Mouse (Mus musculus): ENCODE results near the gene Palb2. TPM values are rescaled to one million over a fixed set of nuclear protein-coding genes. Genes with fewer than 3 reads are reported as not detected.
A peak's percentile ranks its signal among the peaks of the same experiment; 100 is the strongest.

The Palb2 gene
- 8.7 and 9.4 TPM in 2 replicates for polyA plus RNA-seq (2012; rRNA removed)
- 10.7 and 13.9 TPM in 2 replicates for polyA plus RNA-seq (2014; fragmentation: Nextera tagmentation; extraction: Ambion mirVana)

DNA sequence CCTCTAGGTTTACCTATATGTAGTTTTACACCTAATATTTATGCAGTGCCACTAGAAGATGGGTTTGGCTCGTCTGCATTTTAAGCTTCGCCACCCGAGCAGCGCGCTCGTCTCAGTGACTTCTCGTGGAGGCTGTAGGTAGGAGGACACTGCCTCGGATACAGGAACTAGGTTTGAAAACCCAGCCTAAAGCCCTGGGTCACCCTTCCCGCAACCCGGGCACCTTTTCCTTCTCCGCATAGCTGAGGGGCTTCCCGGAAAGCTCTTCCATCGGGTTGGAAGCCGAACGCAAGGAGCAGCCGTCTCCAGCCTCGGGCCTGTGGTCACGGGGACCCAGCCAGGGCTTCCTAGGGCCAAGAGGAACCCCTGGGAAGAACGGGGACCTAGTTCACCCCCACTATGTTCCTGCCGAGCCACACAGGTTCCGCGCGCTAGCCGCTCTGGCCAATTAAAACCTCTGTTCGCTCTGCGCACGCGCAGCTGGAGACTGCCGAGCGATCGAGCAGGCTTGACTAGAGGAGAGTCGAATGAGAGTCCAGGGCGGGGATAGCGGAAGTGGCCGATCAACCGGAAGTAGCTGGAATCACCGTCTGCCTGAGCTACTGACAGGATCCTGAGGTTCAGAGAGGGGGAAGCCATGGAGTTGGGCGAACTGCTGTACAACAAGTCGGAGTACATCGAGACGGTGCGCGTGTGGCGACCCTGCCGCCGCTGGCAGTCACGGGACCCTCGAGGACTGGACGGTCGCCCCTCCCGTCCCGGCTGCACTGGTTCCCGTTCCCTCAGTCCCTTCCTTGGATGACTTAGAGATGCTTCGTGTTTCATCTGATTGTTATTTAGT is at the start of gene Palb2, which contains the start of gene Dctn5:
Gene Palb2 (minus strand): TSS at position 489 of the 841 bp plus-strand sequence.
Gene Dctn5 (plus strand): TSS at position 545 of the 841 bp plus-strand sequence.
- WGBS (ENCODE audit: insufficient replicate concordance), result under 1% methylated on average over 54 of the region's 54 CpGs
- no peak for TF ChIP-seq EP300 (IDR thresholded peaks at IDR 0.05; ENCODE audit: low read depth)
- no peak for TF ChIP-seq CTCF (IDR thresholded peaks at IDR 0.05; ENCODE audit: low read depth)
- peak within 1 kb of the TSS; percentile 49 for H3K27ac ChIP-seq
- no peaks in the 10 kb centered on the region for H3K27me3 ChIP-seq (ENCODE audit: control insufficient read depth, insufficient read depth, low read length)
- H3K4me3 ChIP-seq (ENCODE audit: insufficient read depth in 1 of 2, low read depth in 2 of 2, low read length in 2 of 2), result peak within 1 kb of the TSS; percentile 74 to 78
- DNase-seq (ENCODE audit: low read depth in 3 of 3, low spot score in 3 of 3) (peak; percentile 95 to 98 (median 96)), ATAC-seq (ENCODE audit: insufficient read depth) (peak; percentile 99)
- H3K4me1 ChIP-seq (replicated peaks; ENCODE audit: control insufficient read depth in 2 of 2, insufficient read depth in 2 of 2, low read length in 1 of 2), result peaks cover 2 to 7% of the 10 kb centered on the region in 2 experiments; a peak in 2 of 4 replicates
- H3K4me2 ChIP-seq (ENCODE audit: low read depth), result peak within 1 kb of the TSS; percentile 71
- H3K36me3 ChIP-seq (replicated peaks; ENCODE audit: control insufficient read depth, insufficient read depth, low read depth), result peaks cover 27% of the 10 kb centered on the region
- H3K9ac ChIP-seq (replicated peaks), result peak within 1 kb of the TSS; percentile 88
- H3K9me3 ChIP-seq (ENCODE audit: control insufficient read depth, low read length), result no peaks in the 10 kb centered on the region

DNA sequence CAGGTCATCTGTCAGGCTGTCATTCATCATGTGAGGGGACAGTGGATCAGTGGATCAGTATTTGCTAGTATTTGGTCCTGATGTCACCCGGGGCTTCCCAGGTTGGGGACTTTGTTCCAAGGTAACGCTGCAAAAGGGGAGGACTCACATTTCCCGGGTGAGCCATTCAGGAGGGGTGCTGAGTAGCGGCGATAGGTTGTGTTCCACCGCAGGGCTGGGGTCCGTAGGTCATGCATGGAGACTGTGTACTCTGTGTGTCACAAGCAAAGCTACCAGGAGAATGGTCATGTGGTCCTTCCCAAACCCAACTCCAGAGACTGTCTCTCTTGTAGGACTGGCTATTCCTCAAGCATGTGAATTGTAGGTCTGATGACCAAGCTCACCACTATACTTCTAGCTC is 47.9 kb upstream of the Palb2 start:
- H3K9ac ChIP-seq (replicated peaks), result no peak overlapping the region
- H3K36me3 ChIP-seq (replicated peaks; ENCODE audit: control insufficient read depth, insufficient read depth, low read depth), result no peaks in the 10 kb centered on the region
- no peak for TF ChIP-seq EP300 (IDR thresholded peaks at IDR 0.05; ENCODE audit: low read depth)
- TF ChIP-seq CTCF (IDR thresholded peaks at IDR 0.05; ENCODE audit: low read depth), result no peak
- no peak overlapping the region for H3K4me2 ChIP-seq (ENCODE audit: low read depth)
- no peaks in the 10 kb centered on the region for H3K27me3 ChIP-seq (ENCODE audit: control insufficient read depth, insufficient read depth, low read length)
- H3K4me1 ChIP-seq (replicated peaks; ENCODE audit: control insufficient read depth in 2 of 2, insufficient read depth in 2 of 2, low read length in 1 of 2), result no peaks in the 10 kb centered on the region
- no peak overlapping the region for H3K27ac ChIP-seq
- no peak overlapping the region for H3K4me3 ChIP-seq (ENCODE audit: insufficient read depth in 1 of 2, low read depth in 2 of 2, low read length in 2 of 2)
- ATAC-seq (ENCODE audit: insufficient read depth), result no peak
- H3K9me3 ChIP-seq (ENCODE audit: control insufficient read depth, low read length), result no peaks in the 10 kb centered on the region
- WGBS (ENCODE audit: insufficient replicate concordance), result 67% methylated on average over 7 of the region's 7 CpGs
- DNase-seq (ENCODE audit: low read depth in 3 of 3, low spot score in 3 of 3), result no peak

GRCm38 (mm10) chr7:122171613-122172012 is 38.8 kb upstream of the Palb2 start:
- 43% methylated on average over 10 of the region's 10 CpGs for WGBS (ENCODE audit: insufficient replicate concordance)
- Histone ChIP-seq H3K27ac (no peak overlapping the region), H3K4me3 (ENCODE audit: insufficient read depth in 1 of 2, low read depth in 2 of 2, low read length in 2 of 2) (no peak overlapping the region), H3K9me3 (ENCODE audit: control insufficient read depth, low read length) (no peaks in the 10 kb centered on the region), H3K4me1 (replicated peaks; ENCODE audit: control insufficient read depth in 2 of 2, insufficient read depth in 2 of 2, low read length in 1 of 2) (no peaks in the 10 kb centered on the region), H3K4me2 (ENCODE audit: low read depth) (no peak overlapping the region), H3K36me3 (replicated peaks; ENCODE audit: control insufficient read depth, insufficient read depth, low read depth) (peaks cover 41% of the 10 kb centered on the region), H3K9ac (replicated peaks) (no peak overlapping the region), H3K27me3 (ENCODE audit: control insufficient read depth, insufficient read depth, low read length) (no peaks in the 10 kb centered on the region)
- no peak for DNase-seq (ENCODE audit: low read depth in 3 of 3, low spot score in 3 of 3)
- no peak for TF ChIP-seq EP300 (IDR thresholded peaks at IDR 0.05; ENCODE audit: low read depth)
- TF ChIP-seq CTCF (IDR thresholded peaks at IDR 0.05; ENCODE audit: low read depth), result no peak
- no peak for ATAC-seq (ENCODE audit: insufficient read depth)

DNA sequence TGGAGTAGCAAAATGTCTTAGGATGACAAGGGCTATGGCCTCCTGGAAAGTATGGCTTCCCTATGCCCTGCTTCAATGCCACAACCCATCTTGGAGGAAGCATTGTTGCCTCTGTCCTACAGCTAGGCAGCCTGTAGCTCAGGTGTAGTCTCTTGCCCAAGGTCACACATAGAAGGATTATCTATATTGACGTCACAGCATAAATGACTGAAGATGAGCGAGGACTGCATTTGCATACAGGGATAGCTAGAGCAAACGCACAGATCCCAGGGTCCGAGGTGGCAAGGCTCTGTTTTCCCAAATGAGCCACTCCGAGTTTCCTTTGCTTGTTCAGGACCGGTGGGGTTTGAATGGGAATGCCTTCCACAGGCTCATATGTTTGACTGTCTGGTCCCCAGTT is 37.9 kb upstream of the Palb2 start:
- Histone ChIP-seq H3K4me3 (ENCODE audit: insufficient read depth in 1 of 2, low read depth in 2 of 2, low read length in 2 of 2) (no peak overlapping the region), H3K36me3 (replicated peaks; ENCODE audit: control insufficient read depth, insufficient read depth, low read depth) (peaks cover 50% of the 10 kb centered on the region), H3K9ac (replicated peaks) (no peak overlapping the region), H3K4me2 (ENCODE audit: low read depth) (no peak overlapping the region), H3K27ac (no peak overlapping the region), H3K9me3 (ENCODE audit: control insufficient read depth, low read length) (no peaks in the 10 kb centered on the region), H3K4me1 (replicated peaks; ENCODE audit: control insufficient read depth in 2 of 2, insufficient read depth in 2 of 2, low read length in 1 of 2) (no peaks in the 10 kb centered on the region), H3K27me3 (ENCODE audit: control insufficient read depth, insufficient read depth, low read length) (no peaks in the 10 kb centered on the region)
- 84% methylated on average over 6 of the region's 6 CpGs for WGBS (ENCODE audit: insufficient replicate concordance)
- no peak for DNase-seq (ENCODE audit: low read depth in 3 of 3, low spot score in 3 of 3)
- TF ChIP-seq EP300 (IDR thresholded peaks at IDR 0.05; ENCODE audit: low read depth), result no peak
- no peak for TF ChIP-seq CTCF (IDR thresholded peaks at IDR 0.05; ENCODE audit: low read depth)
- ATAC-seq (ENCODE audit: insufficient read depth), result no peak

- no peak for ATAC-seq (ENCODE audit: insufficient read depth)
- TF ChIP-seq CTCF (IDR thresholded peaks at IDR 0.05; ENCODE audit: low read depth) (no peak), EP300 (IDR thresholded peaks at IDR 0.05; ENCODE audit: low read depth) (no peak)
Measured at GRCm38 (mm10) chr7:122167203-122167602, 34.4 kb upstream of the Palb2 start.

More at GRCm38 (mm10) chr7:122167203-122167602, 34.4 kb upstream of the Palb2 start:
- H3K4me3 ChIP-seq (ENCODE audit: insufficient read depth in 1 of 2, low read depth in 2 of 2, low read length in 2 of 2), result no peak overlapping the region
- H3K27me3 ChIP-seq (ENCODE audit: control insufficient read depth, insufficient read depth, low read length), result no peaks in the 10 kb centered on the region
- H3K4me1 ChIP-seq (replicated peaks; ENCODE audit: control insufficient read depth in 2 of 2, insufficient read depth in 2 of 2, low read length in 1 of 2), result no peaks in the 10 kb centered on the region; a peak in 1 of 4 replicates
- DNase-seq (ENCODE audit: low read depth in 3 of 3, low spot score in 3 of 3), result no peak
- 89% methylated on average over 7 of the region's 7 CpGs for WGBS (ENCODE audit: insufficient replicate concordance)
- peaks cover 83% of the 10 kb centered on the region for H3K36me3 ChIP-seq (replicated peaks; ENCODE audit: control insufficient read depth, insufficient read depth, low read depth)
- no peak overlapping the region for H3K9ac ChIP-seq (replicated peaks)
- H3K4me2 ChIP-seq (ENCODE audit: low read depth), result no peak overlapping the region
- no peaks in the 10 kb centered on the region for H3K9me3 ChIP-seq (ENCODE audit: control insufficient read depth, low read length)
- H3K27ac ChIP-seq, result no peak overlapping the region
